Comparison of ENCODE assay signal across 28 mouse cellular contexts in the genomic region with DNA sequence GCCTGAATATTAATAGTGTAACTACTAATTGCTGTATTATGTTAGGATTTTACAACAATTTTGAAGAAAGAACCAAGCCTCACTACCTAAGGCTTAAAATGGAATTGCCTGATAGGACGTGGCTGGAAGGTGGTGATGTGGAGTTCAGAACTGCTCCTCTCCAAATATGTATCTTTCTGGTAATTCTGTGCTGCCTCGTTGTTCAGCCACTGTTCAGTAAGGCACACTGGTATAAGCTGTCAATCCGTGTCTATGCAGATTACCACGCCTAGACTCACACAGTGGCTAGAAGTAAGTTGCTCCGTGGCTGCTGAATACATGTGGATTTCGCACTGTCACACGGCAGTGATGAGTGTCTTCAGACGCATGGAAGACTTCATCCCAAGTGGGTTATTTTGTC. TPM values are rescaled to one million over a fixed set of nuclear protein-coding genes. Genes with fewer than 3 reads are reported as not detected.
"Had no signal": no experiment of that assay in that cellular context is flagged by ENCODE, and none has a peak within 500 bp of the region (broad histone marks: within the 10 kb centered on the region; RNA-seq: fewer than 3 reads in every experiment).

No protein-coding gene starts in this region.

- DNase-seq: gastrocnemius, adult 2 months; gastrocnemius, postnatal 10 days; gastrocnemius, postnatal 25 days; heart, adult 2 months; heart, postnatal 14 days; heart, postnatal 4 days; kidney, adult 18-20 months; kidney, adult 8-10 months; kidney, postnatal 14 days; kidney, postnatal 4 days; liver; liver, embryonic 13.5 days; liver, postnatal 0 days had no signal

- H3K27me3 ChIP-seq: heart, embryonic 13.5 days; heart, embryonic 15.5 days; hindbrain, embryonic 12.5 days; intestine, embryonic 15.5 days; limb, embryonic 12.5 days; liver, embryonic 13.5 days; liver, embryonic 15.5 days had no signal

- H3K27ac ChIP-seq: gastrocnemius, adult 2 months; heart, adult 2 months; heart, embryonic 13.5 days; heart, embryonic 15.5 days; hindbrain, embryonic 10.5 days; hindbrain, embryonic 12.5 days; hindbrain, embryonic 14.5 days; intestine, embryonic 15.5 days; layer of hippocampus, adult 2 months; limb, embryonic 10.5 days; limb, embryonic 12.5 days; liver, embryonic 13.5 days; liver, embryonic 15.5 days had no signal

- H3K4me1 ChIP-seq: liver, embryonic 13.5 days; liver, embryonic 15.5 days had no signal

- H3K4me3 ChIP-seq: gastrocnemius, adult 2 months; heart, adult 2 months; heart, embryonic 13.5 days; heart, embryonic 15.5 days; hindbrain, embryonic 10.5 days; hindbrain, embryonic 12.5 days; intestine, embryonic 15.5 days; layer of hippocampus, adult 2 months; limb, embryonic 10.5 days; limb, embryonic 12.5 days; liver, embryonic 13.5 days; liver, embryonic 15.5 days had no signal

- H3K9me3 ChIP-seq: heart, embryonic 13.5 days; heart, embryonic 15.5 days; hindbrain, embryonic 10.5 days; hindbrain, embryonic 12.5 days; intestine, embryonic 15.5 days; limb, embryonic 10.5 days; limb, embryonic 12.5 days; liver, embryonic 13.5 days; liver, embryonic 15.5 days had no signal

RNA-seq across cellular contexts. Expression of a gene that starts 4.9 kb away (rescaled TPM):
- total RNA-seq: gastrocnemius, adult 2 months; gastrocnemius, postnatal 25 days; heart, adult 2 months had no signal
- polyA plus RNA-seq: heart, embryonic 11.5 days; heart, postnatal 0 days; inflammation-experienced regulatory T-cells, adult 6 months; kidney, embryonic 14.5 days had no signal

RNA-seq across cellular contexts. Expression of a gene that starts 59.9 kb away (rescaled TPM):
- total RNA-seq: granulocyte monocyte progenitor cell, adult 5-6 weeks had no signal
- polyA plus RNA-seq: heart, embryonic 11.5 days had no signal
